Mouse (Mus musculus) thymus, adult 2 months (tissue): ENCODE data around the gene Foxd2. TPM values are rescaled to one million over a fixed set of nuclear protein-coding genes. Genes with fewer than 3 reads are reported as not detected.

Experiments
- DNase-seq: peaks from one replicate; pipeline ENCODE4 v3.0.0; 2021
- H3K27ac ChIP-seq: fragments of 200-500 bp; 2 replicates; pipeline ENCODE4 v1.5.1; 2012; ENCODE audit warnings: low read length, control low read depth; ENCODE audit not compliant: control insufficient read depth, insufficient read depth
- H3K27me3 ChIP-seq: fragments of 200-500 bp; 2 replicates; pipeline ENCODE4 v1.6.1; 2012; ENCODE audit warnings: mild to moderate bottlenecking, low read length, moderate library complexity, mixed read lengths; ENCODE audit not compliant: control insufficient read depth, insufficient read depth
- H3K36me3 ChIP-seq: fragments of 200-500 bp; 2 replicates; pipeline ENCODE4 v1.6.1; 2012; ENCODE audit warnings: mild to moderate bottlenecking, low read length, moderate library complexity; ENCODE audit not compliant: control insufficient read depth, insufficient read depth
- H3K4me1 ChIP-seq: fragments of 200-500 bp; replicated peaks from 2 replicates; pipeline ENCODE4 v1.6.1; 2012; ENCODE audit warnings: low read length; ENCODE audit not compliant: control insufficient read depth, insufficient read depth
- H3K4me3 ChIP-seq: fragments of 200-500 bp; 2 replicates; pipeline ENCODE4 v1.5.1; 2012; ENCODE audit warnings: mild to moderate bottlenecking, low read length, control low read depth, moderate library complexity; ENCODE audit not compliant: control insufficient read depth, insufficient read depth
- CTCF ChIP-seq: fragments of 200-500 bp; IDR thresholded peaks from 2 replicates; pipeline ENCODE4 v1.5.1; 2012; ENCODE audit warnings: mild to moderate bottlenecking, control low read depth, low read length, moderate library complexity, borderline replicate concordance; ENCODE audit not compliant: control insufficient read depth, poor library complexity, insufficient read depth; ENCODE audit errors: extremely low read depth
- POLR2A ChIP-seq: fragments of 200-500 bp; IDR thresholded peaks from 2 replicates; pipeline ENCODE4 v1.6.1; 2012; ENCODE audit warnings: mild to moderate bottlenecking, low read length, control low read depth, moderate library complexity; ENCODE audit not compliant: control insufficient read depth, poor library complexity, insufficient read depth; ENCODE audit errors: extremely low read depth
- WGBS: fragments of 180-500 bp; shearing (Covaris S2); methylation state at CpG from one replicate; pipeline ENCODE4 v1.1.7; 2018; 5-methylcytosine and 5-hydroxymethylcytosine counted together
- polyA plus RNA-seq: library from polyadenylated mRNA; depleted of rRNA; stranded (reverse); fragments of >200 nt; gene quantifications from 2 replicates; pipeline ENCODE4 v1.2.3, GENCODE M21; 2012

The Foxd2 gene
- polyA plus RNA-seq, 1 experiment: 1.4 TPM

DNA sequence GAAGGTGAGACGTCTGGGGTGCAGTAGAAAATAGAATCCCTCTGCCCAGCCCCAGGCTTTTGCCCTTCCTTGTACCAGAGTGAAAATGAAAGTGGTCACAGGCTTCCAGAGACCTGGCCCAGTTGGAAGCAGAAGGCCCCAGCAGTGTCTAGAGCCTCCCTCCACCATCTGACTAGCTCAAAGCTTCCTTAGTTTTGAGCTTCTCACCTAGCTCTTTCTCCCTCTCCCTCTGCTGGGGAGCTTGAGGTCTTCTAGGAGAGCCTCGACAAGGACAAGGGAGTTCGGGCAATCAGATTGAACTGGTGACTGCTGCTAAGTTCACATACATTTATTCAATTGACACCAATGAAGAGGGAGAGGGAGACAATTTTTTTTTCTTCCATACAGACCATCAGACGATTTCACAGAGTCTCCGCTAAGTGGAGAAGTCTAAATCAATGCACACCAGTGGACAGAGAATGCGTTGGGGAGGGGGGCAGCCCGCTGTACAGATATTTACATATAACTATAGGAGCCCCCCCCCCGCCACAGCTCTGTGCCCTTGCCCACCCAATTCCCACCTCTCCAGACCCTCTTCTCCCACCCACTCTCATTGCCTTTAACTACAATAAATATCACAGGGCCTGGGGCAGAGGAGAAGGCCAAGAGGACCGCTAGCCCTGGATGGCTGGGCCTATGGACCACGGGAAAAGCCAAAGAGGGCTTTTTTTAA, 2.5 kb downstream of the Foxd2 start:
- no peak for TF ChIP-seq POLR2A
- TF ChIP-seq CTCF: no peak
- no peak overlapping the region for H3K4me3 ChIP-seq
- no peak for DNase-seq
- WGBS: 76% methylated on average over 10 of the region's 10 CpGs
- peaks cover 11% of the 10 kb centered on the region for H3K4me1 ChIP-seq
- H3K27ac ChIP-seq: no peak overlapping the region
- no peaks in the 10 kb centered on the region for H3K36me3 ChIP-seq
- H3K27me3 ChIP-seq: peaks cover 27% of the 10 kb centered on the region

GRCm38 (mm10) chr4:114905501-114905900, 3.2 kb downstream of the Foxd2 start:
- Histone ChIP-seq H3K36me3 (no peaks in the 10 kb centered on the region), H3K27me3 (peaks cover 32% of the 10 kb centered on the region), H3K4me1 (peaks cover 11% of the 10 kb centered on the region), H3K27ac (no peak overlapping the region), H3K4me3 (no peak overlapping the region)
- TF ChIP-seq CTCF (no peak), POLR2A (no peak)
- no peak for DNase-seq
- 87% methylated on average over 3 of the region's 3 CpGs for WGBS

GRCm38 (mm10) chr4:114903422-114903782, 5.3 kb downstream of the Foxd2 start:
- peaks cover 37% of the 10 kb centered on the region for H3K27me3 ChIP-seq
- WGBS: 14% methylated on average over 11 of the region's 11 CpGs
- H3K4me1 ChIP-seq: peaks cover 11% of the 10 kb centered on the region
- H3K27ac ChIP-seq: no peak overlapping the region
- no peak overlapping the region for H3K4me3 ChIP-seq
- DNase-seq: no peak
- no peaks in the 10 kb centered on the region for H3K36me3 ChIP-seq
- TF ChIP-seq POLR2A (no peak), CTCF (no peak)

GRCm38 (mm10) chr4:114902641-114903421, 5.8 kb downstream of the Foxd2 start:
- TF ChIP-seq CTCF: no peak
- no peak for TF ChIP-seq POLR2A

GRCm38 (mm10) chr4:114901643-114902351, 6.9 kb downstream of the Foxd2 start:
- peaks cover 25% of the 10 kb centered on the region for H3K27me3 ChIP-seq
- WGBS: 4% methylated on average over 42 of the region's 42 CpGs
- no peak overlapping the region for H3K27ac ChIP-seq
- no peak overlapping the region for H3K4me3 ChIP-seq
- no peak for DNase-seq
- TF ChIP-seq CTCF: no peak
- no peaks in the 10 kb centered on the region for H3K36me3 ChIP-seq
- H3K4me1 ChIP-seq: no peaks in the 10 kb centered on the region

More at GRCm38 (mm10) chr4:114902641-114903421, 5.8 kb downstream of the Foxd2 start:
- H3K4me1 ChIP-seq: peaks cover 6% of the 10 kb centered on the region
- no peak overlapping the region for H3K27ac ChIP-seq
- no peak for DNase-seq
- H3K36me3 ChIP-seq: no peaks in the 10 kb centered on the region
- no peak overlapping the region for H3K4me3 ChIP-seq
- 7% methylated on average over 39 of the region's 39 CpGs for WGBS
- peaks cover 34% of the 10 kb centered on the region for H3K27me3 ChIP-seq

GRCm38 (mm10) chr4:114900866-114901642, 7.6 kb downstream of the Foxd2 start:
- DNase-seq: no peak
- Histone ChIP-seq H3K4me1 (no peaks in the 10 kb centered on the region), H3K27me3 (peaks cover 25% of the 10 kb centered on the region), H3K27ac (no peak overlapping the region), H3K4me3 (no peak overlapping the region), H3K36me3 (no peaks in the 10 kb centered on the region)
- WGBS: 17% methylated on average over 33 of the region's 33 CpGs
- TF ChIP-seq CTCF (no peak), POLR2A (no peak)
